Mouse (Mus musculus): Measurements from ENCODE around the gene Nploc4.

- TF ChIP-seq CTCF (IDR thresholded peaks at IDR 0.05; ENCODE audit: extremely low read depth, insufficient read depth, low read length) (no peak), POLR2A (IDR thresholded peaks at IDR 0.05; ENCODE audit: extremely low read depth, insufficient read depth, low read length) (no peak)
These were observed 76.2 kb downstream of the Nploc4 start, which contains the start of gene Fscn2 for GRCm38 (mm10) chr11:120361295-120361694.

Data from cortical plate, adult 2 months (tissue).